Mouse (Mus musculus): ENCODE data around the gene Preb. TPM values are rescaled to one million over a fixed set of nuclear protein-coding genes. Genes with fewer than 3 reads are reported as not detected.

Preb gene
- 28.8 TPM for polyA plus RNA-seq (2014; fragmentation: Illumina TruSeq; extraction: RNeasy Lipid Tissue Mini Kit (QIAGEN cat#74804); ENCODE audit: low read depth, low replicate concordance)

GRCm38 (mm10) chr5:30959966-30960501 is at the start of gene Preb:
Preb (minus strand) TSS chr5:30960361.

GRCm38 (mm10) chr5:30968416-30968815 is 8.3 kb upstream of the Preb start, which contains the start of gene Tcf23:
Tcf23 (plus strand) TSS chr5:30968662.

GRCm38 (mm10) chr5:30944956-30945781 is 15.0 kb downstream of the Preb start, which contains the start of gene Cgref1:
Cgref1 (minus strand) TSS chr5:30945591.

GRCm38 (mm10) chr5:30921256-30922033 is 38.7 kb downstream of the Preb start, which contains the start of gene Khk:
Khk (plus strand) TSS chr5:30921431.

GRCm38 (mm10) chr5:30913060-30913841 is 46.9 kb downstream of the Preb start, which contains the start of gene Emilin1:
Emilin1 (plus strand) TSS chr5:30913402.

GRCm38 (mm10) chr5:30907413-30908059 is 52.6 kb downstream of the Preb start, which contains the start of gene Ost4:
Ost4 (minus strand) TSS chr5:30907788.

Other genes with a start within 250 kb of the Preb start
- 0.35 TPM for gene Dpysl5, start 248.8 kb downstream of the Preb start, polyA plus RNA-seq (2014; fragmentation: Illumina TruSeq; extraction: RNeasy Lipid Tissue Mini Kit (QIAGEN cat#74804); ENCODE audit: low read depth, low replicate concordance)
- gene Mapre3, start 145.7 kb downstream of the Preb start, polyA plus RNA-seq (2014; fragmentation: Illumina TruSeq; extraction: RNeasy Lipid Tissue Mini Kit (QIAGEN cat#74804); ENCODE audit: low read depth, low replicate concordance) = 9.7 TPM
- 16.6 TPM for gene Tmem214, start 92.3 kb downstream of the Preb start, polyA plus RNA-seq (2014; fragmentation: Illumina TruSeq; extraction: RNeasy Lipid Tissue Mini Kit (QIAGEN cat#74804); ENCODE audit: low read depth, low replicate concordance)
- gene Agbl5, start 71.7 kb downstream of the Preb start, polyA plus RNA-seq (2014; fragmentation: Illumina TruSeq; extraction: RNeasy Lipid Tissue Mini Kit (QIAGEN cat#74804); ENCODE audit: low read depth, low replicate concordance) = 4.6 TPM
- gene Ost4, start 52.6 kb downstream of the Preb start, polyA plus RNA-seq (2014; fragmentation: Illumina TruSeq; extraction: RNeasy Lipid Tissue Mini Kit (QIAGEN cat#74804); ENCODE audit: low read depth, low replicate concordance) = 244 TPM
- 0.22 TPM for gene Emilin1, start 47.0 kb downstream of the Preb start, polyA plus RNA-seq (2014; fragmentation: Illumina TruSeq; extraction: RNeasy Lipid Tissue Mini Kit (QIAGEN cat#74804); ENCODE audit: low read depth, low replicate concordance)
- not detected for gene Khk, start 38.9 kb downstream of the Preb start, polyA plus RNA-seq (2014; fragmentation: Illumina TruSeq; extraction: RNeasy Lipid Tissue Mini Kit (QIAGEN cat#74804); ENCODE audit: low read depth, low replicate concordance)
- gene Cgref1, start 14.8 kb downstream of the Preb start, polyA plus RNA-seq (2014; fragmentation: Illumina TruSeq; extraction: RNeasy Lipid Tissue Mini Kit (QIAGEN cat#74804); ENCODE audit: low read depth, low replicate concordance) = 7.3 TPM
- gene Tcf23, start 8.3 kb upstream of the Preb start, polyA plus RNA-seq (2014; fragmentation: Illumina TruSeq; extraction: RNeasy Lipid Tissue Mini Kit (QIAGEN cat#74804); ENCODE audit: low read depth, low replicate concordance) = 1.1 TPM
- gene Atraid, start 88.0 kb upstream of the Preb start, polyA plus RNA-seq (2014; fragmentation: Illumina TruSeq; extraction: RNeasy Lipid Tissue Mini Kit (QIAGEN cat#74804); ENCODE audit: low read depth, low replicate concordance) = 79.4 TPM
- gene Slc5a6, start 88.6 kb upstream of the Preb start, polyA plus RNA-seq (2014; fragmentation: Illumina TruSeq; extraction: RNeasy Lipid Tissue Mini Kit (QIAGEN cat#74804); ENCODE audit: low read depth, low replicate concordance) = 6.1 TPM
- gene Cad, start 94.4 kb upstream of the Preb start, polyA plus RNA-seq (2014; fragmentation: Illumina TruSeq; extraction: RNeasy Lipid Tissue Mini Kit (QIAGEN cat#74804); ENCODE audit: low read depth, low replicate concordance) = 0.85 TPM
- not detected for gene Dnajc5g, start 145.9 kb upstream of the Preb start, polyA plus RNA-seq (2014; fragmentation: Illumina TruSeq; extraction: RNeasy Lipid Tissue Mini Kit (QIAGEN cat#74804); ENCODE audit: low read depth, low replicate concordance)
- gene Slc30a3, start 147.9 kb upstream of the Preb start, polyA plus RNA-seq (2014; fragmentation: Illumina TruSeq; extraction: RNeasy Lipid Tissue Mini Kit (QIAGEN cat#74804); ENCODE audit: low read depth, low replicate concordance) = not detected
- not detected for gene Trim54, start 156.4 kb upstream of the Preb start, polyA plus RNA-seq (2014; fragmentation: Illumina TruSeq; extraction: RNeasy Lipid Tissue Mini Kit (QIAGEN cat#74804); ENCODE audit: low read depth, low replicate concordance)
- not detected for gene Ucn, start 178.5 kb upstream of the Preb start, polyA plus RNA-seq (2014; fragmentation: Illumina TruSeq; extraction: RNeasy Lipid Tissue Mini Kit (QIAGEN cat#74804); ENCODE audit: low read depth, low replicate concordance)
- gene Mpv17, start 193.9 kb upstream of the Preb start, polyA plus RNA-seq (2014; fragmentation: Illumina TruSeq; extraction: RNeasy Lipid Tissue Mini Kit (QIAGEN cat#74804); ENCODE audit: low read depth, low replicate concordance) = 24.2 TPM
- 0.66 TPM for gene Gm29609, start 219.6 kb upstream of the Preb start, polyA plus RNA-seq (2014; fragmentation: Illumina TruSeq; extraction: RNeasy Lipid Tissue Mini Kit (QIAGEN cat#74804); ENCODE audit: low read depth, low replicate concordance)
- gene Gtf3c2, start 219.8 kb upstream of the Preb start, polyA plus RNA-seq (2014; fragmentation: Illumina TruSeq; extraction: RNeasy Lipid Tissue Mini Kit (QIAGEN cat#74804); ENCODE audit: low read depth, low replicate concordance) = 64.0 TPM
- 38.8 TPM for gene Snx17, start 232.9 kb upstream of the Preb start, polyA plus RNA-seq (2014; fragmentation: Illumina TruSeq; extraction: RNeasy Lipid Tissue Mini Kit (QIAGEN cat#74804); ENCODE audit: low read depth, low replicate concordance)
- 1.8 TPM for gene Eif2b4, start 233.1 kb upstream of the Preb start, polyA plus RNA-seq (2014; fragmentation: Illumina TruSeq; extraction: RNeasy Lipid Tissue Mini Kit (QIAGEN cat#74804); ENCODE audit: low read depth, low replicate concordance)
- gene Zfp513, start 241.9 kb upstream of the Preb start, polyA plus RNA-seq (2014; fragmentation: Illumina TruSeq; extraction: RNeasy Lipid Tissue Mini Kit (QIAGEN cat#74804); ENCODE audit: low read depth, low replicate concordance) = 1.6 TPM